Mouse (Mus musculus): ENCODE measurements around the gene Arhgef12. TPM values are rescaled to one million over a fixed set of nuclear protein-coding genes. Genes with fewer than 3 reads are reported as not detected.
A peak's percentile ranks its signal among the peaks of the same experiment; 100 is the strongest.

The Arhgef12 gene
- polyA plus RNA-seq, 1 experiment from 2014 or later = 14.0 TPM

DNA sequence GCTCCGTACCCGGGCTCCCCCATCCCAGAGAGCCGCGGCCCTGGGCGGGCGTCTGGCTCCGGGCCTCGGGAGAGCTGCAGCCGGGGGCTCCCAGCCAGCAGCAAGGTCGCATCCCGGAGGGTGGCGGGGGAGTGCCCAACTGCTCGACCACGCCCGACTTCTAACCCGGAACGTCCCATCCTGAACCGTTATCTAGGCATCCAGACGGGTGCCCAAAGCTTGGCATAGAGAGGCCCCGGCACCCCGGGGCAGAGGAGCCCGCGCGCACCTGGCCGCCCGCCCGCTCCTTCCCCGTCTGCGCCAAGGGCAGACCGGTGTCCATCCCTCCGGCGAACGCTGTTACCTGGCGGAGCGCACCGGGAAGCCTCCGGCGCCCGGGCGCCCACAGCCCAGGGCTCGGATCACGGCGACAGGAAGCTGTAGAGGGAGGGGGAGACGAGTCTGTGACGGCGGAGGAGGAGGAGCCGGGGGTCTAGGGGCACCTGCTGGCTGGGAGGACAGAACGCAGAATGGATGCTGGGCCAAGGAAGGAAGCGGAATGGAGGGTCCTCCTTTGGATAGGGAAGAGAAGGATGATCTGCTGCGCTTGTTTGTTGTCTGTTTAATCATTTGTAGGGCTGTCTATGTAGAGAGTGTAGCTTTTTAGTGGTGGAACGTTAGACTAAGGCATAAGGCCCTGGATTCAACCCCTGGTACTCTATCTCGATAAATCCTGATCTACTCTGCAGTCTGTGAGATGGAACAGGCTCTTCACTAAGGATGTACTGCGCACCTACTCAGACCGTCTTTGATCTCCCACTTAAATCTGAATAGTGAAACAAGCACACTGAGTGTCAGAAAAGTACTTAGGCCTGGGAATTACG lies 9.3 kb upstream of the Arhgef12 start, which contains the start of gene Tmem136:
Gene Tmem136, minus strand, starts transcription at position 437 of the 863 bp plus-strand sequence.
- H3K36me3 ChIP-seq (ENCODE audit: control insufficient read depth, insufficient read depth, low read length) = peaks cover 5% of the 10 kb centered on the region
- no peak within 1 kb of the TSS for H3K27ac ChIP-seq (replicated peaks; ENCODE audit: low read depth, low read length)
- no peaks in the 10 kb centered on the region for H3K9me3 ChIP-seq (ENCODE audit: control insufficient read depth, low read length)
- peak within 1 kb of the TSS; percentile 79 for H3K4me2 ChIP-seq (ENCODE audit: low read depth, low read length)
- H3K9ac ChIP-seq (ENCODE audit: low read depth, low read length) = peak within 1 kb of the TSS; percentile 84
- ATAC-seq (ENCODE audit: low read depth) (peak; percentile 96), DNase-seq (ENCODE audit: low spot score) (peak; percentile 78)
- peak within 1 kb of the TSS; percentile 78 for H3K4me3 ChIP-seq (ENCODE audit: low read depth, low read length)
- 5% methylated on average over 44 of the region's 55 CpGs for WGBS
- peaks cover 10% of the 10 kb centered on the region for H3K4me1 ChIP-seq (ENCODE audit: control insufficient read depth, insufficient read depth, low read length)
- no peaks in the 10 kb centered on the region for H3K27me3 ChIP-seq (replicated peaks; ENCODE audit: control insufficient read depth, insufficient read depth, low read length)

DNA sequence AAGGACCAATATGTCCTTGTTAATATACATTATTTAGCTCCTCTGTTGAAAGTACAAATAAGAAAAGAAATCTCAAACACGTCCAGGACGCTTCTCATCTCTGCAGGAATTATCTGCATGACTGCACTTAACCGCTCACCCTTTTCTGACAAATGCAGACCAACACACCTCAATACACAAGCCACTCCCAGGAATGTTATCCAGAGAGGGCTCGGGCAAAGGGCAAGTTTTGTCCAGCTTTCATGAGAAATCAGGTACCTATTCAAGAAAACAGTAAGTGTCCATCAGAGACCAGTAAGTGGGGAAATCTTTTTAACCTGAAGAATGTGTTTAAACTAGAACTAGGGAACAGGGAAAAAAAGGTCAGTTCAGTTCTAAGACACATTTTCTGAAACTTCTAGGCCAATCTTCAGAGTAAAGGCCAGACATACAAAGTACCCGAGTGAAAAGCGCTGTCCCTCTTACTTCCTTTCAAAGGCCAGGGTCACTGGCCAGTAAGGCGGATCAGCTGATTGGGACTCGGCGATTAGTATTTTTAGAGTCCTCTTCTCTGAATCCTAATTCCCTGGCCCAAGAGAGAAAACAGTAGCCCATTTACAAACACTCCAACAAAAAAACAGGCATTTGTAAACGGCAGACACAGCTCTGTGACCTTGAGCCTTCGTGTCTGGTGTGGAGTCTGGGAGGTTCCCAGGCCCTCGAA lies 8.5 kb upstream of the Arhgef12 start:
- H3K4me2 ChIP-seq (ENCODE audit: low read depth, low read length) = peak overlapping the region; percentile 79
- no peaks in the 10 kb centered on the region for H3K27me3 ChIP-seq (replicated peaks; ENCODE audit: control insufficient read depth, insufficient read depth, low read length)
- WGBS = 27% methylated on average over 12 of the region's 12 CpGs
- H3K9ac ChIP-seq (ENCODE audit: low read depth, low read length) = peak overlapping the region; percentile 84
- H3K27ac ChIP-seq (replicated peaks; ENCODE audit: low read depth, low read length) = no peak overlapping the region
- no peak for DNase-seq (ENCODE audit: low spot score)
- no peaks in the 10 kb centered on the region for H3K9me3 ChIP-seq (ENCODE audit: control insufficient read depth, low read length)
- peak overlapping the region; percentile 78 for H3K4me3 ChIP-seq (ENCODE audit: low read depth, low read length)
- ATAC-seq (ENCODE audit: low read depth) = no peak
- peaks cover 13% of the 10 kb centered on the region for H3K36me3 ChIP-seq (ENCODE audit: control insufficient read depth, insufficient read depth, low read length)
- H3K4me1 ChIP-seq (ENCODE audit: control insufficient read depth, insufficient read depth, low read length) = peaks cover 10% of the 10 kb centered on the region

DNA sequence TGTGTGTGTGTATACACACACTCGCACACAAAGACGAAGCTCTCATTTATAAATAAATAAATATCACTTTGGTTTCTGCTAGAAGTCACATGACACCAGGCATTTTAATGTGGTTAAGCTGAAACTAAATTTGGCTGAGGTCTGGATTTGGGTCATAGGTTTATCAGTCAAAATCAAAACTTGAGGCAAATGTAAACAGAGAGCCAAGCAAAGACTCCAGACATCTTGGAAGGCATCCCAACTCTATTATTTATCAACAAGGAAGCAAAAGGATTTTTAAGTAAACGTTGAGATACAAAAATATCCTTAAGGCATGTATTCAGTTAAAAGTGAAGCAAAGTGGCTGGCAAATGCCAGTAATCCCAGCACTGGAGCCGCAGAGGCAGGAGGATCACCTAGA lies 7.8 kb upstream of the Arhgef12 start:
- WGBS = 77% methylated on average over 4 of the region's 4 CpGs
- no peaks in the 10 kb centered on the region for H3K27me3 ChIP-seq (replicated peaks; ENCODE audit: control insufficient read depth, insufficient read depth, low read length)
- no peaks in the 10 kb centered on the region for H3K9me3 ChIP-seq (ENCODE audit: control insufficient read depth, low read length)
- H3K27ac ChIP-seq (replicated peaks; ENCODE audit: low read depth, low read length) = no peak overlapping the region
- no peak overlapping the region for H3K9ac ChIP-seq (ENCODE audit: low read depth, low read length)
- ATAC-seq (ENCODE audit: low read depth) = no peak
- H3K4me2 ChIP-seq (ENCODE audit: low read depth, low read length) = no peak overlapping the region
- no peak overlapping the region for H3K4me3 ChIP-seq (ENCODE audit: low read depth, low read length)
- DNase-seq (ENCODE audit: low spot score) = peak; percentile 28
- H3K4me1 ChIP-seq (ENCODE audit: control insufficient read depth, insufficient read depth, low read length) = peaks cover 10% of the 10 kb centered on the region
- H3K36me3 ChIP-seq (ENCODE audit: control insufficient read depth, insufficient read depth, low read length) = peaks cover 15% of the 10 kb centered on the region

DNA sequence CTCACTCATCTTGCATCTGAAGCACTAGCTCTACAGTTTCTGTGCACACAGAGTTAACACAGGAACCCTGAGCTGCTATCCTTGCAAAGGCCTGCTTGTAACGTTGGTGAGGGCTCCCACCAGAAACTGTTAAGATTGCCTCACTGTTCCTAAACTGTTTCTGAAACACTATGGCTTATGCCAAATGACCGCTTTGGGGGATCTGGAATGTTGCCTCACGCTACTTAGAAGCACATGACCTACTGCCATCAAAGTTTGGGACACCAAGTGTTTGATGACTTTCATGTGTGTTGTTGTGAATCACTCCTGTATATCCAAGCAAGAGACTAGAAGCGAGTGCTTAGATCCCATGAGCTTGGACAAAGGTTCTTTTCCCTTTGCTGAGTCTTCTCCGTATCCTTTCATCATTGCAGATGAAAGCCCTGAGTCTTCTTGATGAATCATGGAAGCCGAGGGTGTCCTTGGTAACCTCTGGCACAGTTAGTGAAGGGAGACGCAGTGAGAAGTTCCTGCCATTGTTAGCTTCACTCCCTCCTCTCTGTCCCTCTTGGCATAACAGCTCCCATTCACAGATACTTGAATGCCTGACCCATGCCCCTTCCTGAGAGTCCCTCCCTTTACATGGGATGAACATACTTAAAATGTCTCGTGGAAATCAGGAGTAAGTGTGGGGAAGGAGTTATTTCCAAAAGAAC lies 3.4 kb upstream of the Arhgef12 start:
- peaks cover 13% of the 10 kb centered on the region for H3K4me1 ChIP-seq (ENCODE audit: control insufficient read depth, insufficient read depth, low read length)
- WGBS = 86% methylated on average over 8 of the region's 8 CpGs

DNA sequence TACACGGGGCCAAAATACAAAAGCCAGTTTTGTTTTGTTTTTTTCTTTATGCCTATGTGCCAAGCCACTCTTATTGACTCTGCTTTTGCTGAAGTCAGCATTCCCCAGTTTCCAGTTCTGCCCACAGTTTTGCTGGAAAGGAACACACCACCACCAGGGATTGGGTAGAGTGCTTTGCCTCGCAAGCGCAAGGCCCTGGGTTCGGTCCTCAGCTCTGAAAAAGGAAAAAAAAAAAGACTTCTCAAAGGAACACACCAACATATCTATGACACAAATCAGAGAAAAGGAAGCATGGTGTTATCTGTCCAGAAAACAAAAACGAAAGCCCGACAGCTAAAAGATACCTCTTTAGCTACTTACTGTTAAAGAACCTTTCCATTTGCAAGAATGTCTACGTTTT lies 2.1 kb upstream of the Arhgef12 start:
- Histone ChIP-seq H3K9me3 (ENCODE audit: control insufficient read depth, low read length) (no peaks in the 10 kb centered on the region), H3K4me1 (ENCODE audit: control insufficient read depth, insufficient read depth, low read length) (peaks cover 7% of the 10 kb centered on the region; the same call in 1 of the 2 replicates), H3K4me2 (ENCODE audit: low read depth, low read length) (no peak overlapping the region), H3K9ac (ENCODE audit: low read depth, low read length) (no peak overlapping the region), H3K27me3 (replicated peaks; ENCODE audit: control insufficient read depth, insufficient read depth, low read length) (no peaks in the 10 kb centered on the region), H3K27ac (replicated peaks; ENCODE audit: low read depth, low read length) (no peak overlapping the region), H3K36me3 (ENCODE audit: control insufficient read depth, insufficient read depth, low read length) (peaks cover 15% of the 10 kb centered on the region), H3K4me3 (ENCODE audit: low read depth, low read length) (no peak overlapping the region)
- no peak for DNase-seq (ENCODE audit: low spot score)
- no peak for ATAC-seq (ENCODE audit: low read depth)
- WGBS = 82% methylated on average over 7 of the region's 7 CpGs

More for the DNA sequence above, 3.4 kb upstream of the Arhgef12 start:
- Histone ChIP-seq H3K4me3 (ENCODE audit: low read depth, low read length) (no peak overlapping the region), H3K9ac (ENCODE audit: low read depth, low read length) (no peak overlapping the region), H3K36me3 (ENCODE audit: control insufficient read depth, insufficient read depth, low read length) (peaks cover 15% of the 10 kb centered on the region), H3K27ac (replicated peaks; ENCODE audit: low read depth, low read length) (no peak overlapping the region), H3K27me3 (replicated peaks; ENCODE audit: control insufficient read depth, insufficient read depth, low read length) (no peaks in the 10 kb centered on the region), H3K9me3 (ENCODE audit: control insufficient read depth, low read length) (no peaks in the 10 kb centered on the region), H3K4me2 (ENCODE audit: low read depth, low read length) (no peak overlapping the region)
- DNase-seq (ENCODE audit: low spot score) (no peak), ATAC-seq (ENCODE audit: low read depth) (no peak)

DNA sequence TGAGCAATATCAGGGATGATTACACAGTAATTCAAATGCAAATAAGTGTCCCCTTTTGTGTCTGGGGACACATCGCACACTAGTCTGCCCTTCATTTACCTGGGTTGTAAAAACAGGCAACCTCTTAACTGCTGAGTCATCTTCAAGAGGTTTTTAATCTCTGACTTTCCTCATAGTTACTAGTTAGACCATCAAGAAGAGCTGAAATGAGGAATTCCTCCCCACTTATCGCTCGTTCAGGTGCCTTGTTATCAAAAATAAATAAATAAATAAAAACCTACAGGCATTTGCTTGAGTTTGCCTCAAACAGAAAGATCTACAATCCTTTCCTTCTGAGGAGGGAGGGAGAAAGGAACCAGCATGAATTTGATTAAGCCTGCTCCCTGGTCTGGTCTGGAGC lies 1.7 kb upstream of the Arhgef12 start:
- no peak for ATAC-seq (ENCODE audit: low read depth)

DNA sequence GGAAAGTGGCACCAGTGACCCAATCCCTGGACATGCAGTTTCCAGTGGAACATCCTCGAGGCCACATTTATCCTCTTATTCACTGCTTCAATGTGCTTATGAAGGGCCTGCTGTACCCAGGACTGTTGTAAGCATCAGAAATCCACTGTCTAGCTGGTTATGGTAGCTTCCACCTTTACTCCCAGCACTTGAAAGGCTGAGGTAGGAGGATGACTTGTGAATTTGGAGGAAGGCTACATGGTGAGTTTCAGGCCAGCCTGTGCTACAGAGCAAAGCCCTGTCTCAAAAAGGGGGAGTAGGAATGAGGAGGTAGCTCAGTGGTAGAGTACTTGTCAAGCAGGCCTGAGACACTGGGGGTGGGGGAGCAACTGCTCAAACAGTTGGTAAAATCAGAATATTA lies 1.0 kb upstream of the Arhgef12 start:
- Histone ChIP-seq H3K9ac (ENCODE audit: low read depth, low read length) (no peak overlapping the region), H3K4me3 (ENCODE audit: low read depth, low read length) (no peak overlapping the region), H3K4me2 (ENCODE audit: low read depth, low read length) (no peak overlapping the region), H3K4me1 (ENCODE audit: control insufficient read depth, insufficient read depth, low read length) (peaks cover 12% of the 10 kb centered on the region; the same call in 1 of the 2 replicates), H3K27me3 (replicated peaks; ENCODE audit: control insufficient read depth, insufficient read depth, low read length) (no peaks in the 10 kb centered on the region), H3K36me3 (ENCODE audit: control insufficient read depth, insufficient read depth, low read length) (peaks cover 15% of the 10 kb centered on the region), H3K27ac (replicated peaks; ENCODE audit: low read depth, low read length) (no peak overlapping the region), H3K9me3 (ENCODE audit: control insufficient read depth, low read length) (no peaks in the 10 kb centered on the region)
- no peak for ATAC-seq (ENCODE audit: low read depth)
- DNase-seq (ENCODE audit: low spot score) = no peak
- WGBS = 82% methylated on average over 1 of the region's 1 CpGs

More for the DNA sequence above, 1.7 kb upstream of the Arhgef12 start:
- Histone ChIP-seq H3K27ac (replicated peaks; ENCODE audit: low read depth, low read length) (no peak overlapping the region), H3K27me3 (replicated peaks; ENCODE audit: control insufficient read depth, insufficient read depth, low read length) (no peaks in the 10 kb centered on the region), H3K36me3 (ENCODE audit: control insufficient read depth, insufficient read depth, low read length) (peaks cover 15% of the 10 kb centered on the region), H3K9ac (ENCODE audit: low read depth, low read length) (no peak overlapping the region), H3K4me2 (ENCODE audit: low read depth, low read length) (no peak overlapping the region), H3K4me3 (ENCODE audit: low read depth, low read length) (no peak overlapping the region), H3K9me3 (ENCODE audit: control insufficient read depth, low read length) (no peaks in the 10 kb centered on the region), H3K4me1 (ENCODE audit: control insufficient read depth, insufficient read depth, low read length) (peaks cover 7% of the 10 kb centered on the region; the same call in 1 of the 2 replicates)
- 90% methylated on average over 3 of the region's 3 CpGs for WGBS
- DNase-seq (ENCODE audit: low spot score) = no peak

DNA sequence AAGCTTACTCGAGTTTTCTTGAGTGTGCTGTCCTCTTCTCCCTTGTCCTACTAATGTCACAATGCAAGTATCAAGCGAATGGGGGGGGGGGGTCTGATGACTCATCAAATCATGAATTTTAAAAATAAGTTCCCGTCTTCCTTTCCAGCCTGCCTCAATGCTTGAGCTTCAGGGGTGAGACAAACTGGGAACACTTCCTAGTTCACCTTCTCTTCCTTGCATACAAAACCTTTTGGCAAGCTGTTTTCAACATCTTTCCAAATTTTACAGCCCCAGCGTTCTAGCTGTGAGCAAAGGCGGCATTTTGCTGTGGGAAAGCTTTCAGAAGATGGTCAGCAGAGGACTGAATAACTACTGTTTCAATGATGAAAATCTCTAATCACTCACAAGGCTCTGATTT lies 516 bp upstream of the Arhgef12 start:
- H3K4me2 ChIP-seq (ENCODE audit: low read depth, low read length) = peak overlapping the region; percentile 83
- no peak for ATAC-seq (ENCODE audit: low read depth)

More for the DNA sequence above, 516 bp upstream of the Arhgef12 start:
- Histone ChIP-seq H3K9ac (ENCODE audit: low read depth, low read length) (no peak overlapping the region), H3K4me3 (ENCODE audit: low read depth, low read length) (peak overlapping the region; percentile 78; the same call in 1 of the 2 replicates), H3K27ac (replicated peaks; ENCODE audit: low read depth, low read length) (no peak overlapping the region), H3K36me3 (ENCODE audit: control insufficient read depth, insufficient read depth, low read length) (peaks cover 15% of the 10 kb centered on the region), H3K9me3 (ENCODE audit: control insufficient read depth, low read length) (no peaks in the 10 kb centered on the region), H3K4me1 (ENCODE audit: control insufficient read depth, insufficient read depth, low read length) (peaks cover 16% of the 10 kb centered on the region; the same call in 1 of the 2 replicates), H3K27me3 (replicated peaks; ENCODE audit: control insufficient read depth, insufficient read depth, low read length) (no peaks in the 10 kb centered on the region)
- WGBS = 59% methylated on average over 5 of the region's 5 CpGs
- DNase-seq (ENCODE audit: low spot score) = no peak
